Mouse (Mus musculus): ENCODE measurements around the gene Bach2. TPM values are rescaled to one million over a fixed set of nuclear protein-coding genes. Genes with fewer than 3 reads are reported as not detected.
A peak's percentile ranks its signal among the peaks of the same experiment; 100 is the strongest.

The Bach2 gene
- 4.2 and 4.7 TPM in 2 replicates for total RNA-seq (2017)

DNA sequence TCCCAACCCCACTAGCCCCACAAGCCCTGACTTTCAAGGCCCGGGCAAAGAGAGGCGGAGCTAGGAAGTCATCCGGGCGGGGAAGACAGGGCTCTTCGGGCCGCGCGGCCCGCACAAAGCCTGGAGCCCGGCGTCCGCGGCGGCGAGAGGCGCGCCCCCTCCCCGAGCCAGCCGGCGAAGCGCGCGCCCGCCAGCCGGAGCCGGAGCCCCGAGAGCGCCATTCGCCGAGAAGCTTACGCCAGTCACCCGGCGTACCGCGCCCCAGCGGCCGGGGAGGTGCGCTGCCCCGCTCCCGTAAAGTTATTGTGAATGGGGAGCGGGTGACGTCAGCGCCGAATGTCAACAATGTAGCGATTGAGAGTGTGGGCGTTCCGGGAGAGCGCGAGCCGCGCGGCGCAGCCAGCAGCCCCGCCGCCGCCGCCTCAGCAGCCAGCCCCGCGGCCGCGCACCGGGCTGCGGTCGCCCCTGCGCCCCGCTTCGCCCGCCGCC lies at the start of gene Bach2:
Gene Bach2 (plus strand): TSS at position 439 of the 489 bp plus-strand sequence.
- peak; percentile 47 to 79 for ATAC-seq (replicated peaks in 1 of 2; ENCODE audit: insufficient read depth in 1 of 2, low FRiP score in 2 of 2, low TSS enrichment in 1 of 2, low read depth in 1 of 2, poor library complexity in 2 of 2, severe bottlenecking in 2 of 2)

DNA sequence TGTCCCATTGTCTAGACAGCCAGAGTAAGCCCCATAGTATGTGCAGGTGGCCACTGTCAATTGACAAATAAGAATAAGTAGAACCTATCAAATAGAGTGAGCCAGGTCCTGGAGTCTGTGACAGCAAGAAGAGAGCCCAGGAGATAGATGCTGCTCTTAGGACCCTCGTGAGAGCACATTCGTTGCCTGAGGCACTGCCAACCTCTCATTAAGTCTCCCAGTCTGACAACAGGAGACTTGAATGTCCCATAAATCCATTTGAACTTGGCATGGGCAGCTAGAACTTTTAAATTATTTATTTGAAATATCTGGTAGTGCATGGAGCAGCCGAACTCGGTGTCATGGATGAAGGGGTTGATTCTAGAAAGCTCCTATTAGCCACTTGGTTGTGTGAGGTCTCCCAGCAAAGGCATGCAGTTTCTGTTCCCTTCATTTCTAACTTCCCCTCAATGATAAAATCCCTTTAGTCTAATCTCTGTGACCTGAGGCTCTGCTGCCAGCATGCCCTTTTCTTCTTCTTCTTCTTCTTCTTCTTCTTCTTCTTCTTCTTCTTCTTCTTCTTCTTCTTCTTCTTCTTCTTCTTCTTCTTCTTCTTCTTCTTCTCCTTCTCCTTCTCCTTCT lies 49.1 kb upstream of the Bach2 start:
- ATAC-seq (replicated peaks in 1 of 2; ENCODE audit: insufficient read depth in 1 of 2, low FRiP score in 2 of 2, low TSS enrichment in 1 of 2, low read depth in 1 of 2, poor library complexity in 2 of 2, severe bottlenecking in 2 of 2) = no peak

DNA sequence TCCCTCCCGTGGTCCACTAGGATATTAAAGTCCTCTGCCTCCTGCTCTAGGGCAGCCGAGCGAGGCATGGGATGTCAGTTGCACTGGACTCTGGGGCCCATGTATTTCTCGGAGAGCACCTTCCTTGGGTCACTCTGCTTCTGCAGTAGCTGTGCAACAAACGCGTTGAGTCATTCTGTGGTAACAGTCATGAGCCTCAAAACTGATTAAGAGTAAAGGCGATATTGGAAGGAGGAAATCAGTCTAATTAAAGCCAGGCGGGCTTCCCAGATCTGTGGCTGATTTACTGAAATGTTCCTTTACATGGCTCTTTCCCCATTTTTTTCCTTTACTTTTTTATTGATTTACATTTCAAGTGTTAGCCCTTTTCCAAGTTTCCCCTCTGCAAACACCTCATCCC lies 48.1 kb upstream of the Bach2 start:
- 0 out of 4 replicates have a peak, but pooled peaks of 1 of the 2 experiments have one; percentile 32 for ATAC-seq (replicated peaks in 1 of 2; ENCODE audit: insufficient read depth in 1 of 2, low FRiP score in 2 of 2, low TSS enrichment in 1 of 2, low read depth in 1 of 2, poor library complexity in 2 of 2, severe bottlenecking in 2 of 2)

DNA sequence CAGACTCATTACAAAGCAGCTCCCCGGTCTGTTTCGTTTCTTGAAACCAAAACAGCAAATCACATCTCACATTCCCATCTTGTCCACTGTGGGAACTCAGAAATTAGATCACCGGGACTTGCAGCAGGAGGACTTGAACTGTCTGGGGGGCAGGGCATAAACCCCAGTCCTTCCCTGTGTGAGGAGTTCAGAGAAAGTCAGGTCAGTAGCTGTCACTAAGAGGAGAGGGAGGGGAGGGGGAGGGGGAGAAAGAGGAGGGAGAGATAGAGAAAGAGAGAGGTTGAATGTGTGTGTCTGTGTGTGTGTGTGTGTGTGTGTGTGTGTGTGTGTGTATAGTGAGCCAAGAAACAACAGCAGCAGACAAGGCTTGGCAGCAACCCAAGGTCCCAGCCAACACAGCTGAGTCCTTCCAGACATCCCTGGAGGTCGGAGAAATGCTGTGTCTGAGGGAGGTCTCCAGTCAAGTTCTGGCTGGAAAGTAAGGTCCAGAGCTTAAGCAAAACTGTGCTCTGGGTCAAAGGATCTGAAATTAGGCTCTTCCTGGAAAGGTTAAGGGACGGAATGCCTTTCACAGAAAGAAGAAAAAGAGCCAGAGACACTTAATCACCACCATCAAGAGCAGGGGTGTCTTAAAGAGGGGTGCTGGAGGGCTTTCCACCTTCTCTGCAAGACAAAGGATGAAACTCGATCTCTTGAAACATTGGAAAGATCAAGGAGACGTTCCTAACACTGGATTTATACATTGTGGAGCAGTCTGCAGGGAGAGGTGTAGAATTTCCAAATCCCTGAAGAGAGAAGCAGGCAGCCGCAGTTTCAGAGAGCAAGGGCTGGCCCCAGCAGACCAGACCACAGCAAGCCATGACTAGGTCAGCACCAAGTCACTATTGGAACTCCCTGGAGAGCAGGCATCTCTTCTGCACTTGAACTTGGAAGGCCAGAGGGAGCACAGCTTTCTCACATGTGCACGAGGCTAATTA lies 42.4 kb upstream of the Bach2 start:
- ATAC-seq (replicated peaks in 1 of 2; ENCODE audit: insufficient read depth in 1 of 2, low FRiP score in 2 of 2, low TSS enrichment in 1 of 2, low read depth in 1 of 2, poor library complexity in 2 of 2, severe bottlenecking in 2 of 2) = no peak

DNA sequence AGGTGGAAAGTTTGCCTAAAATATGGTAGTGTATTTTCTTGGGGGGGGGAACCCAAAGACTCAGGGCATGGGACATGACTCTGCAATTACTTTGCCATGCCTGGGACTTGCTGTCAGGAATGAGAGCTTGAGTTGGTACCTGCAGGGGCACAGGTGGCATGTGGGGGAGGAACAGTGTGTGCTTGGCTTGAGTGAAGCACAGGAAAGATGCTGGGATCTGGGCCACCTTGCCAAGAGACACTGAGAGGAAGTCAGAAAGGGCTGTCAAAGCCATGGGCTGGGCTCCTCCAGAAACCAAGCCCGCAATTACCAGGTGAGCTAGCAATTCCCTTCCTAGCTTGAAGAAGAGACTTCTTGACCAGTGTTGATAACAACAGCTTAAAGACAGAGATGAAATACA lies 40.6 kb upstream of the Bach2 start:
- no peak for ATAC-seq (replicated peaks in 1 of 2; ENCODE audit: insufficient read depth in 1 of 2, low FRiP score in 2 of 2, low TSS enrichment in 1 of 2, low read depth in 1 of 2, poor library complexity in 2 of 2, severe bottlenecking in 2 of 2)

DNA sequence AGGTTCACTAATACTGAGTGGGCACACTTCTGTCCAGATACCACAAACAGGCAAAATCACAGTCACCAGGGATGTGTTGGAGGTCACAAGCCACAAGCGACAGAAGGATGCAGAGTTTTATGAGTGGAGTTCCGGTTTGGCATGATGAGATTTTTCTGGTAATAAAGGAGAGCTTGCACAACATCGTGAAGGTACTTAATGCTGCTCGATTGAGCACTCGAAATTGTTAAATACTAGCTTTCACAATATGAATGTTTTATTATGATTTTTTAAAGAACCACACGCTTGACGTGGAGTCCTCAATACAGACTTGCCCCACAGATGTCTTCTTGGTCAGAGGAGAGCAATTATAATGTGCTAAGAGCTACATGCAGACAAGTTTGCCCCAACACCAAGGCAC lies 40.0 kb upstream of the Bach2 start:
- ATAC-seq (replicated peaks in 1 of 2; ENCODE audit: insufficient read depth in 1 of 2, low FRiP score in 2 of 2, low TSS enrichment in 1 of 2, low read depth in 1 of 2, poor library complexity in 2 of 2, severe bottlenecking in 2 of 2) = no peak

DNA sequence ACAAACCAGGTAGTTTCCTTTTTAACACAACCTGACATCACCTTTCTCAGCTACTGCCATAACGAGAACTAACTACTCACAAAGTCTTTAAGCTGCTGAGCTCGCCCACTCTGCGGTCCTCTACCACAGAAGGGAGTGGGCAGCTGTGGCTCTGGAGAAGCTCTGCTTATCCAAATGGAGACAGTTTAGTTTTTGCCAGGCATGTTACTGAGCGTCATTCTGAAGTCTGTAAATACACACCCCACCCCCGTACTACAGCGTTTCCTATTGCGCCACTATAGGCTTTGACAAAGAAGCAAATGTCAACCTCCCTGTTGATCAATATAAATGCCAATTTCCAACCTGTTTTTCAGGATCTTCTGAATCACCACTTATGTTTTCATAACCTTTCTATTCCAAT lies 39.4 kb upstream of the Bach2 start:
- ATAC-seq (replicated peaks in 1 of 2; ENCODE audit: insufficient read depth in 1 of 2, low FRiP score in 2 of 2, low TSS enrichment in 1 of 2, low read depth in 1 of 2, poor library complexity in 2 of 2, severe bottlenecking in 2 of 2) = no peak

DNA sequence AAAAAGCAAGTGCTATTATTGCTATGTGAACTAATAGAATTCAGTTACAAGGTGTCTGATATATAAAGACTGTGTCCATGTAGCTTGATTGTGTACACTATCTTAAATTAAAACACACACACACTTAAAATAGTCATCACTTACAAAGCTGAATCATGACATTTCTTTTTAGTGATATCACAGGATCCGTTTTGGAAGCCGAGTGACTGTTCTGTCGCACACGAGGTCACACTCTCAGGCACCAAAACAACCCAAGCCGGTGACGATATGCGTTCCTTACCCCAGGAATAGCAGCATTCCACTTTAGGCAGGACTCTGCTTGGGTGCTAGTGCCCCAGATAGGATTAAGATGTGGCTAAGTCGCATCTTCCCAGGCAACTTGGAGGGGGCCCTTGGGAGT lies 37.5 kb upstream of the Bach2 start:
- ATAC-seq (replicated peaks in 1 of 2; ENCODE audit: insufficient read depth in 1 of 2, low FRiP score in 2 of 2, low TSS enrichment in 1 of 2, low read depth in 1 of 2, poor library complexity in 2 of 2, severe bottlenecking in 2 of 2) = no peak

DNA sequence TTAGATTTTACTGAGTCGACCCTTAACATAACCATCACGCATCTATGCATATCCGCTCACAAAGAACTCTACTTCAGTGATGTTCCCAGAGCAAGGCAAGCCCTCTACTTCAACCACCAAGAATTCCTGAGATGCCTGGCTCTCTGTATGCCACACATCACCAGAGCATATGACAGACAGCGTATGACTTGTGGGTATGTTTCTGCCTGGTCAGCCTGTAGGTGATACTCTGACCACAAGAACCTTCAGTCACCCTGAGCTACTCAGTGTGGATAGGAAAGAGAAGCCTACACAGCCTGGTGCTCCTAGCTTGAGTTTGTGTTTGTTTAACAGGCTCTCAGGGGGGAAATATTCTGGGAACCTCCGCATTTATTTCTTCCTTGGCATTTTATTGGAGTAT lies 36.2 kb upstream of the Bach2 start:
- no peak for ATAC-seq (replicated peaks in 1 of 2; ENCODE audit: insufficient read depth in 1 of 2, low FRiP score in 2 of 2, low TSS enrichment in 1 of 2, low read depth in 1 of 2, poor library complexity in 2 of 2, severe bottlenecking in 2 of 2)

DNA sequence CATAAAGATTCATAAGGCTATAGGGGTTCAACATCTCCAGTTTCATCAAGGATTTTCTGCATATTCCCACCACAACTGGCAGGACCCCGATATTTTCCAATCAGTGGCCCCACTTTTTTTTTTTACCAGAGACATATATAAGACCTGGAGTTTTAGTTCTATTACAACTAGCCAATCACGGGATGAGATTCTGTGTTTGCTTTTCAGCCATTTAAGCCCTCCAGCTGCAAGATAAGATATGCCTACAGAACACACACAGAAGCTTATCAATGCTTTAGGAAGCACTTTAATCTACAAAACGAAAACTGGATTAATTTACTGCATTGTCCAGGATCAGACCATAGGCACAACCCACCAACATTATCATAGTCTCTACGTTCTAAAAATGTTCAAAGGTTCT lies 33.8 kb upstream of the Bach2 start:
- no peak for ATAC-seq (replicated peaks in 1 of 2; ENCODE audit: insufficient read depth in 1 of 2, low FRiP score in 2 of 2, low TSS enrichment in 1 of 2, low read depth in 1 of 2, poor library complexity in 2 of 2, severe bottlenecking in 2 of 2)

DNA sequence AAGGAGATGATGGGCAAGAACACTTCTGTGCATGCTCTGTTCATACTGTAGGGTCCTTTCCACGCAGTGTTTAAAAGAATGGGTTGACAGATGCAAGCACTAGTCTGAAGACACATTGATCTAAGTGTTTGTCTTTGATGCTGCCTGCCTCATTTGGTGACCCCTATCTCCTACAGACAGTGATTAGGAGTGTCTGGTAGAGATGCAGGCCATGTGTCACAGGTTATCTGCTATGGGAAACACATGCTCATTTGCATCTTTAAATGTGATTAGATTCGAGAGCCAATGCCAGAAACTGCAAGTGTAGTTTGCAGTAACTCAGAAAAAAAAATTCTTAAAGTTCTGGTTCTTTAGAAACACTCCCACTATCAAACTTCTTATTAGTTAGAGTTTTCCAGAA lies 32.8 kb upstream of the Bach2 start:
- no peak for ATAC-seq (replicated peaks in 1 of 2; ENCODE audit: insufficient read depth in 1 of 2, low FRiP score in 2 of 2, low TSS enrichment in 1 of 2, low read depth in 1 of 2, poor library complexity in 2 of 2, severe bottlenecking in 2 of 2)

DNA sequence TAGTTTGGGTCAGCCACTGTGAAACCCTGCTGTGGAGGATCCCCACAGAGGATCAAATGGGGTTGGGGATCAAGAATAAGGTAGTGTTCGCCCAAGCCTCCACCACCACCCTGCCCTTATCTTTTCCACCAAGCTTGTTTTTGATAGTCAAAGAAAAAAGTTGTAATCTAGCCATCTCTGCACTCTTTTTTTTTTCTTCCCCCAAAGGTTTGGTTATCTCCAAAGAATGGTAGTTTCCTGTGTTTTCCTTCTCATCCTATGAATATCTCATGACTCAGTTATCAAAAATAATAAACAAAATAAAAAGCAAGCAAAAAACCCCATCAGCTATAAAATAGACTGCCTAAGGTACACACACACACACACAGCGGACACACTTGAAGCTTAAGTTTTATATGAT lies 28.6 kb upstream of the Bach2 start:
- no peak for ATAC-seq (replicated peaks in 1 of 2; ENCODE audit: insufficient read depth in 1 of 2, low FRiP score in 2 of 2, low TSS enrichment in 1 of 2, low read depth in 1 of 2, poor library complexity in 2 of 2, severe bottlenecking in 2 of 2)

DNA sequence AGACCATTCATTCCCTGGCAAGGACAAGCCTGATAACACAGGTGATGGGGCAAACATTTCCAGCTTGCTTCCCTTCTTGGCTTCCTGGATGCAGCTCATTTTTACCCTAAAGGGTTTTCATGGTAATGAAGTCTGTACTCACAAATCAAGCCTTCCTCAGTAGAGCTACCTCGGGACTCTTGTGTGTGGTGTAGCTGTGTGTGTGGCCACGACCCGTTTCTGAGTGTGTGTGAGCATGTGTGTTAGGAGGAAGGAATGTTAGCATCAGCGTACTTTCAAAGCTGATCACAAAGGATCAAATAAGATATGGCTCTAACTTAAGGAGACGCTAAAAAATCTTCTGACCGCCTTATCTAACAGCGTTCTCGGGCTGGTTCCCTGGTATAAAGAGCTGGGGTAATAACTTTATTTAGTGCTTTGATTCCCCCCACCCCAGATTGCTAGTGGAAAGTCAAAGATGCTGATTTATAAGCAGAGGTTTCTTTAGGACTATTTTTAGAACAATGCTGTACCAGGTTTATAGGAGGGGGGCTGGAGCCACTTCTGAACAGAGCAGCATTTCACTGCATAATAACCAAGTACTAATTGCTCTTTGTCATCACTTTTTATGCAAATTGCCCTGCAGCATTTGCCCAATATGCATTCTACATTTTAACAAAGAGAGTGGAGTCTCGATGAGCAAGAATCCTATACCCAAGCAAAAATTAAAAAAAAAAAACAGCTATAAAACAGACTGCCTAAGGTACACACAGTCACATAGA lies 28.0 kb upstream of the Bach2 start:
- no peak for ATAC-seq (replicated peaks in 1 of 2; ENCODE audit: insufficient read depth in 1 of 2, low FRiP score in 2 of 2, low TSS enrichment in 1 of 2, low read depth in 1 of 2, poor library complexity in 2 of 2, severe bottlenecking in 2 of 2)

DNA sequence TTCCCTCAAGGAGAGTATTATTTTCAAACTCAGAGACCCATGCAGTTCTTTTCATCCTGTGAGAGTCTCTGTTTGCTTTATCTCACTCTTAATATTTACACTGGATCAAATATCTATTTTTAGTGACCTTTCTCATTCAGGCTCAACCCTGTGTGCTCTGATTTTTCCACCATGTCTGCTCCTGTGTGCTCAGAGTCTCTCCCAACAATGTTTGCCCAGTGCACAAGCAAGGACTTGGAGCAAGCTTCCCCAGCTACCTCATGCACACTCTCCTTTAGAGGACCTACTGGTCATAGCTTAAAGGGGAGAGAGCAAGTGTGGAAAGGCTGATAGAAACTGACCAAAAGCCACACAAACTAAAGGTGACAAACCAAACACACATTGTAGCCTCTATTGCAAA lies 26.0 kb upstream of the Bach2 start:
- ATAC-seq (replicated peaks in 1 of 2; ENCODE audit: insufficient read depth in 1 of 2, low FRiP score in 2 of 2, low TSS enrichment in 1 of 2, low read depth in 1 of 2, poor library complexity in 2 of 2, severe bottlenecking in 2 of 2) = no peak

DNA sequence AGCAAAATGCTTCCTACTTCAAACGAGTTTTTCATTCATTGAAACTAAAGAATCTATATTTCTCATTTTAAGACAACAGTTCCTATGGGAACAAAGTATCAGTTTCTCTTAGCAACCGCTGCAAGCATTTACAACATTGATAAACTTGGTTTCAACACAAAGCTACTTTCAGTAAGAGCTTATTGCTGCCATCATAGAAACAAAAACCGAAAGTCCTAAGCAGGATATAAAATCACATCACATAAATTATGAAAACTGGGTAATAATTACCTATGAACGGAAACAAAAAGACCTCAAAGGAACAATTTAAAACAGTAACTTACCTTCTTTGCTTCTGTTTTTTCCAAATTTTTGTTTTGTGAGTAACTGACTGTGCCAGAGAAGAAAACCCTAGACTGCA lies 22.1 kb upstream of the Bach2 start:
- no peak for ATAC-seq (replicated peaks in 1 of 2; ENCODE audit: insufficient read depth in 1 of 2, low FRiP score in 2 of 2, low TSS enrichment in 1 of 2, low read depth in 1 of 2, poor library complexity in 2 of 2, severe bottlenecking in 2 of 2)

DNA sequence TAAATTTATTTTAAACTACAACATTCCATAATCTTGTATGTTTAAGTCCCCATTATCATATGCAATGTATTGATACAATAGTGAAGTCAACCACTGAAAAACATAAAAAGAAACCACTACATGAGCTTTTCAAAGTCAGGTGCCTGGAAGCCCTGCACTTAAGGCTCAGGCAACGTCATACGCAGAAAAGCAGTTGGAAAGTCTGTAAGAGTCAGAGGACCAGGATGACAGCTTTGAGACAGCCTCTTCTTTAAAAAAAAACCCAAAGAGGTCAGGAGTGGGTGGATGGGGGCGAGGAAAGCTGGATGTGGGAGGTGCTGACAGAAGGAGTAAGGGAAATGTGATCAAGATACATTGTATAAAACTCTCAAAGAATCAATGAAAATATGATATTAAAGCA lies 21.6 kb upstream of the Bach2 start:
- no peak for ATAC-seq (replicated peaks in 1 of 2; ENCODE audit: insufficient read depth in 1 of 2, low FRiP score in 2 of 2, low TSS enrichment in 1 of 2, low read depth in 1 of 2, poor library complexity in 2 of 2, severe bottlenecking in 2 of 2)

DNA sequence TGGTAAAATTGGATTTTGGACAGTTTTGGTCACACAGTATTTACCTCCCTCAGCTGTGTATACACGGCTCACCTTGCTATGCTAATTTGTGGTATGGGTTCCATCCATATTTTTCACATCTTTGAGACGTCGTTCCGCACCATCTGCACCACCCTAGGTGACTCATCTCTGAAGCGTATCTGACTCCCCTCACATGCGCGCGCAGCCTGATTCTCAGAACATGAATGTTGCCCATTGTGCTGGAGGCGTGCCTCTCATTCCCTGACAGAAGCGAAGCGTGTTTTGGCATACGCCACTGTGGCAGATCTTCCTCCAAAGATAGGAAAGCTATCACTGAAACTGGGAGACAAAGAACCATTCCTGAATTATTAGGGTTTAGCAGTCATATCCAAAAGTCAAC lies 21.0 kb upstream of the Bach2 start:
- ATAC-seq (replicated peaks in 1 of 2; ENCODE audit: insufficient read depth in 1 of 2, low FRiP score in 2 of 2, low TSS enrichment in 1 of 2, low read depth in 1 of 2, poor library complexity in 2 of 2, severe bottlenecking in 2 of 2) = no peak

DNA sequence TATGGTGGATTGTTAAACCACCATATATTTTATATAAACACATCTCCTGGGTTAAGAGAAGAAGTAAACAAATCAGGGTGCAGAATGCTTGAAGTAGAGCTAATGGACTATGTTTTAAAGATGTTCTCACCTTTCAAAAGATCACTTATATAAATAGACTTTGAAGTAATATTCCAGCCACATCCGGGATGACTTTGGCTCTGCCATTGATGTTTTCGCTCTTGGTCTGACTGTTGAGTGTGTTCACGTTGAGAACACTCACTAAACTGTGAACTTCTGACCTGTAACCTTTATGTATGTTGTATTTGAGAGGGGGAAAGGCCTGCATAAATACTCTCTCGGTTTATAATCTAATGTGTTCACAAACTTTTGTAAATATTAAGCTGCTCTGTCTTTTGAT lies 20.2 kb upstream of the Bach2 start:
- ATAC-seq (replicated peaks in 1 of 2; ENCODE audit: insufficient read depth in 1 of 2, low FRiP score in 2 of 2, low TSS enrichment in 1 of 2, low read depth in 1 of 2, poor library complexity in 2 of 2, severe bottlenecking in 2 of 2) = no peak
